Comparison of ENCODE assay signal across 13 mouse cellular contexts in genomic region chr13:114845804-114846203, GRCm38 (mm10). TPM values are rescaled to one million over a fixed set of nuclear protein-coding genes. Genes with fewer than 3 reads are reported as not detected.
DNase-seq lines count a peak whose midpoint lies in the region; TF ChIP-seq lines count a peak whose summit lies in the region.
"Had no signal": no experiment of that assay in that cellular context is flagged by ENCODE, and none has a peak within 500 bp of the region (broad histone marks: within the 10 kb centered on the region; RNA-seq: fewer than 3 reads in every experiment).

No protein-coding gene starts in this region.

- no peak overlapping the region for H3K4me3 ChIP-seq in small intestine, adult 2 months (ENCODE audit: low read depth, low read length)
- H3K4me3 ChIP-seq: erythroblast, embryonic 14.5 days; heart, embryonic 13.5 days; stomach, embryonic 15.5 days had no signal

- 83% methylated on average over 6 of the region's 6 CpGs for WGBS in small intestine, adult 2 months

- H3K36me3 ChIP-seq in small intestine, adult 2 months (ENCODE audit: control insufficient read depth, insufficient read depth, low read length) = peaks cover 22% of the 10 kb centered on the region
- H3K36me3 ChIP-seq: stomach, embryonic 15.5 days had no signal

- TF ChIP-seq CTCF in small intestine, adult 2 months (IDR thresholded peaks at IDR 0.05; ENCODE audit: extremely low read depth, insufficient read length, insufficient replicate concordance, low read depth, low read length) = no peak

- no peaks in the 10 kb centered on the region for H3K4me1 ChIP-seq in small intestine, adult 2 months (ENCODE audit: control insufficient read depth, insufficient read depth, insufficient read length, low read length)
- H3K4me1 ChIP-seq: heart, embryonic 13.5 days had no signal

- DNase-seq in CD4-positive helper T cell, adult 2 months (ENCODE audit: low read depth, low spot score) = peak; percentile 83
- peak; percentile 17 for DNase-seq in Muller cell, postnatal 12 days (ENCODE audit: inconsistent ontology term)
- peak; percentile 45 for DNase-seq in lung, postnatal 10 days
- DNase-seq in kidney, postnatal 4 days = no peak
- DNase-seq in layer of hippocampus, adult 8-10 months (ENCODE audit: low spot score in 2 of 2) = no peak
- no peak for DNase-seq in adrenal gland, adult 8-10 months
- DNase-seq: kidney, postnatal 10 days; lung, embryonic 14.5 days had no signal

- H3K27me3 ChIP-seq in small intestine, adult 2 months (ENCODE audit: control insufficient read depth, insufficient read depth, low read length) = no peaks in the 10 kb centered on the region
- H3K27me3 ChIP-seq: heart, embryonic 13.5 days; stomach, embryonic 15.5 days had no signal

- peak overlapping the region; percentile 37; the same call in 1 of the 2 replicates for H3K27ac ChIP-seq in small intestine, adult 2 months (ENCODE audit: insufficient read depth, low read depth, low read length)
- H3K27ac ChIP-seq: heart, embryonic 13.5 days; hindbrain, postnatal 0 days; stomach, embryonic 15.5 days had no signal

- TF ChIP-seq POLR2A in small intestine, adult 2 months (IDR thresholded peaks at IDR 0.05; ENCODE audit: low read depth, low read length) = no peak

RNA-seq across cellular contexts. Expression of gene Mocs2, which starts 27.8 kb away (rescaled TPM):
- polyA plus RNA-seq in small intestine, adult 2 months (2012; rRNA removed) = 12.6 and 27.6 TPM in 2 replicates
- 100 to 1,000 TPM in 1 of 4 experiments, 10 to 100 TPM in 3; 75.4 to 105 (median 93.1) TPM for total RNA-seq in layer of hippocampus, adult 8-10 months (2022)
- total RNA-seq in adrenal gland, adult 8-10 months (2022) = 100 to 1,000 TPM; 131 to 185 (median 157) TPM

Comparison
In these comparisons a context has a peak if more than half of its experiments do, and no peak if none do; other contexts are left out.
1. DNase-seq: peak in CD4-positive helper T cell, adult 2 months (single experiment), Muller cell, postnatal 12 days (single experiment) and lung, postnatal 10 days (single experiment); none in kidney, postnatal 4 days (0 of 2), layer of hippocampus, adult 8-10 months (0 of 2) and adrenal gland, adult 8-10 months (single experiment).